Mouse (Mus musculus) myocyte (in vitro differentiated cells): ENCODE results near the gene Aqp8. TPM values are rescaled to one million over a fixed set of nuclear protein-coding genes. Genes with fewer than 3 reads are reported as not detected.

Experiments
- H3K27me3 ChIP-seq: one replicate; pipeline ENCODE4 v1.6.1; 2011; ENCODE audit not compliant: control insufficient read depth, insufficient read depth, insufficient read length
- H3K36me3 ChIP-seq: one replicate; pipeline ENCODE4 v1.6.1; 2011; ENCODE audit not compliant: control insufficient read depth, insufficient read depth
- H3K4me2 ChIP-seq: one replicate; pipeline ENCODE4 v1.6.1; 2011; ENCODE audit warnings: low read depth, control low read depth
- H3K4me3 ChIP-seq: one replicate; pipeline ENCODE4 v1.5.1; 2011; ENCODE audit warnings: mild to moderate bottlenecking, control low read depth, moderate library complexity
- H3K79me2 ChIP-seq: one replicate; pipeline ENCODE4 v1.6.1; 2011; ENCODE audit not compliant: control insufficient read depth, insufficient read depth
- H3ac ChIP-seq: one replicate; pipeline ENCODE4 v1.6.1; 2011; ENCODE audit not compliant: control insufficient read depth, insufficient read length
- CEBPB ChIP-seq: IDR thresholded peaks from 2 replicates; pipeline ENCODE4 v1.6.1; 2011; ENCODE audit warnings: mild to moderate bottlenecking, moderate library complexity; ENCODE audit not compliant: poor library complexity, insufficient read depth, severe bottlenecking
- E2F4 ChIP-seq: IDR thresholded peaks from one replicate; pipeline ENCODE4 v1.6.1; 2011; ENCODE audit warnings: mild to moderate bottlenecking, control low read depth, moderate library complexity; ENCODE audit not compliant: insufficient read depth
- MAX ChIP-seq: IDR thresholded peaks from one replicate; pipeline ENCODE4 v1.6.1; 2011; ENCODE audit warnings: low read depth, mild to moderate bottlenecking, control low read depth
- MYOD1 ChIP-seq, 3 experiments: IDR thresholded peaks; one replicate each; pipeline ENCODE4 v1.6.1; 2011; ENCODE audit warnings: control low read depth in 2 of 3, low read depth in 2 of 3, mild to moderate bottlenecking in 2 of 3, moderate library complexity in 1 of 3; ENCODE audit not compliant: insufficient read length in 2 of 3, control insufficient read depth in 1 of 3
- MYOG ChIP-seq, 3 experiments: IDR thresholded peaks; one replicate each; pipeline ENCODE4 v1.6.1; 2011; ENCODE audit warnings: control low read depth in 2 of 3, low read depth in 2 of 3, mild to moderate bottlenecking in 2 of 3; ENCODE audit not compliant: insufficient read length in 2 of 3, control insufficient read depth in 1 of 3, insufficient read depth in 1 of 3
- POLR2A ChIP-seq: IDR thresholded peaks from one replicate; pipeline ENCODE4 v1.6.1; 2011; ENCODE audit warnings: low read depth, mild to moderate bottlenecking, control low read depth, moderate library complexity; ENCODE audit not compliant: insufficient read length
- POLR2AphosphoS2 ChIP-seq: IDR thresholded peaks from one replicate; pipeline ENCODE4 v1.6.1; 2011; ENCODE audit warnings: low read depth, control low read depth; ENCODE audit not compliant: insufficient read length
- REST ChIP-seq: IDR thresholded peaks from one replicate; pipeline ENCODE4 v1.6.1; 2011; ENCODE audit warnings: mild to moderate bottlenecking, control low read depth, moderate library complexity; ENCODE audit not compliant: insufficient read depth, insufficient read length
- SRF ChIP-seq: IDR thresholded peaks from one replicate; pipeline ENCODE4 v1.6.1; 2011; ENCODE audit warnings: low read depth; ENCODE audit not compliant: control insufficient read depth, insufficient read length
- TCF12 ChIP-seq: IDR thresholded peaks from one replicate; pipeline ENCODE4 v1.6.1; 2011; ENCODE audit warnings: mild to moderate bottlenecking, control low read depth; ENCODE audit not compliant: poor library complexity, insufficient read depth, severe bottlenecking
- TCF3 ChIP-seq: IDR thresholded peaks from one replicate; pipeline ENCODE4 v1.6.1; 2011; ENCODE audit warnings: low read depth, control low read depth; ENCODE audit not compliant: insufficient read length
- USF1 ChIP-seq: IDR thresholded peaks from one replicate; pipeline ENCODE4 v1.6.1; 2011; ENCODE audit warnings: low read depth, mild to moderate bottlenecking, control low read depth, moderate library complexity
- polyA plus RNA-seq: library from polyadenylated mRNA; unstranded; fragments of >200 nt; fragmentation: generic; extraction: Trizol; gene quantifications from one replicate; pipeline ENCODE4 v1.2.1, GENCODE M21; 2012; ENCODE audit warnings: missing spikeins

Gene Aqp8
- polyA plus RNA-seq, 1 experiment = not detected

DNA sequence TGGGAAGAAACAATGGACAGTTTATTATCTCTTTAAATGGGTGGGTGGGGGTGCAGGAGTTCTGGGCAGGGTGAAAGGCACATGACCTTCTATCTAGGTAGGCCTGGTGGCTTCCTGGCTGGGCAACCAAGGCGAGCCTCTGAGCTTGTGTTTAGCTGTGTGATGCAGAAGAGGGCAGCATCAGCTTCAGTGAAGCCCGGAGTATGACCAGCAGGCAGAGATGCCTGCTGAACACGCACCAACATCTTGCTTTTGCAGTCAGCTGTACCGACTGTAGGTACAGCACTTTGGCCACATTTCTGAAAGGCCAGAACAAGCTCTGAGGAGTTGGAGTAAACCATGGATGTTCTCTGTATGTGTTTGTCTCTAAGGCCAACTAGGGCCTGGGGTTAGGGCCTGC lies 1.5 kb downstream of the Aqp8 start:
- H3K79me2 ChIP-seq = no peaks in the 10 kb centered on the region
- H3K4me3 ChIP-seq = no peak overlapping the region
- H3ac ChIP-seq = no peak overlapping the region
- H3K27me3 ChIP-seq = peaks cover 10% of the 10 kb centered on the region
- H3K4me2 ChIP-seq = no peak overlapping the region
- no peaks in the 10 kb centered on the region for H3K36me3 ChIP-seq
- TF ChIP-seq SRF = no peak
- TF ChIP-seq TCF12 = no peak
- TF ChIP-seq CEBPB = no peak
- no peak for TF ChIP-seq MAX
- no peak for TF ChIP-seq TCF3
- no peak for TF ChIP-seq MYOG (IDR thresholded peaks at IDR 0.05; ENCODE audit: control insufficient read depth in 1 of 3, insufficient read depth in 1 of 3, insufficient read length in 2 of 3, low read depth in 2 of 3)
- TF ChIP-seq USF1 = no peak
- TF ChIP-seq REST = no peak
- no peak for TF ChIP-seq E2F4
- TF ChIP-seq MYOD1 (IDR thresholded peaks at IDR 0.05; ENCODE audit: control insufficient read depth in 1 of 3, insufficient read length in 2 of 3, low read depth in 2 of 3) = no peak
- TF ChIP-seq POLR2AphosphoS2 = no peak
- TF ChIP-seq POLR2A = no peak

DNA sequence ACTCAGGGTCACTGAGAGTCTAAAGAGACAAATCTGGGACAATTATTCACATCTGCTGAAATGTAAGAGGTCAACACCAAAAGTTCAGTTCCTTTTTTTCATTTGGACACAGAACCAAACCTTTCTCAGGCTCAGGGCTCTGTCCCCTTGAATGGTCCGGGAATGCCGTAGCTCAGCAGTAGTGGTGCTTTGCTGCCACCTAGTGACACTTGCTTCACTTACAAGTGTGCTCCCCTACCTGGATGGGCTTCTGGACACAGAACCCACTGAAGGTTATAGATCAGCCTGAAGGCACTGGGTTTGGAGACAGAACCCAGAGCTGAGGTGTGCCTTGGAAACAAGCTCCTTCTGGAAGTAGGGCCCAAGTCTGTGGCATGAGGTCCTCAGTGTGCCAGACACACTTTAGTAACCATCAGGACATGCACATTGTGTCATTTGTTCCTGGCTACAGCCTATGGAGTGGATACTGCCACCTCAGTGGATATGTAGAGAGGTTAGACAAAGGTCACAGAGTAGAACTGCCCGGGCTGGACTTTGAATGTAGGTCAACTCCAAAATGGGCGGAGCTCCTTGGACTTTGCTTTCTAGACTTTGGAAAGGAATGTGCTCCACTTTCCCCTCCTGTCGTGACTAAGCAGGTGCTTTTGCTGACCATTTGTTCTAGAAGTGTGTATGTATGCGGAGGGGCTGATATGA lies 3.7 kb downstream of the Aqp8 start:
- H3K4me3 ChIP-seq = no peak overlapping the region
- no peak overlapping the region for H3ac ChIP-seq
- no peak for TF ChIP-seq SRF
- no peak for TF ChIP-seq E2F4
- H3K36me3 ChIP-seq = no peaks in the 10 kb centered on the region
- H3K27me3 ChIP-seq = peaks cover 10% of the 10 kb centered on the region
- no peak overlapping the region for H3K4me2 ChIP-seq
- H3K79me2 ChIP-seq = no peaks in the 10 kb centered on the region

DNA sequence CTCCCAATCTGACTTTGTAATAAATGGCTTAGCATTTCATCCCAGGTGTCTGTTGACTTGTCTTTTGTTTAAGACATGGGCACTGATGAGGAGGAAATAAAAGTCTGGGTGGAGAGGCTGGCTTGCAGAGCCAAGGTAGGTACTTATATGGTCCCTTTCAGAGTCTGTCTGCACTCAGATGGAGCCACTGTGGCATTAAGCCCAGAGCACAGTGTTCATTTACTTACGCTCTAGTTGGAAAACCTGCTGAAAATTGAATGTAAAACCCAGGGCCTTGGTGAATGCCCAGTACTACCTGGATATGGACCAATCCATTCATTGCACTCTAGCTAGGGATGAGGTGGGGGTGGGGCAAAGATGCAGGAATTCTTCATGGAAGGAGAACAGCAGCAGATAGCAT lies 5.9 kb downstream of the Aqp8 start:
- Histone ChIP-seq H3K27me3 (peaks cover 10% of the 10 kb centered on the region), H3K36me3 (no peaks in the 10 kb centered on the region), H3K4me3 (no peak overlapping the region), H3K79me2 (no peaks in the 10 kb centered on the region), H3K4me2 (no peak overlapping the region), H3ac (no peak overlapping the region)
- TF ChIP-seq MYOG (IDR thresholded peaks at IDR 0.05; ENCODE audit: control insufficient read depth in 1 of 3, insufficient read depth in 1 of 3, insufficient read length in 2 of 3, low read depth in 2 of 3) (no peak), MAX (no peak), MYOD1 (IDR thresholded peaks at IDR 0.05; ENCODE audit: control insufficient read depth in 1 of 3, insufficient read length in 2 of 3, low read depth in 2 of 3) (no peak), REST (no peak), POLR2AphosphoS2 (no peak), E2F4 (no peak), CEBPB (no peak), TCF12 (no peak), TCF3 (no peak), POLR2A (no peak), USF1 (no peak), SRF (no peak)

DNA sequence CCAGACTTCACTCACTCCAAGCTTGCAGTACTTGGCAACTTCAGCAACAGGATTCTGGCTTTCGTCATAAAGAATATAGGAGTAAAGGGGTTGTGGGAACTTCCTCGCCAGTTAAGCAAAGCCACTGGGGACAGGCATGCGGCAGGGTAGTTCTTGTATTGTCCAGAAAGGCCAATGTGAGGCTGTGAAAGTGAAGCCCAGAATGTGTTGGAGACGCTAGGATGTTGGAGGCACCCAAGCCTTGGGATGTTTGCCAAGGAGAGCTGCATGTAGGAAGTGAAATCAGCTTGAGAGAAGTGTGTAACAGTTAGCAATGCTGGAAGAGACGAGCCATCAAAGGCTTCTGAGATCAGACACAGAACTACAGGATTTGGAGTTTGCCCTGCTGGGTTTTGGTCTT lies 25.6 kb downstream of the Aqp8 start:
- H3K4me3 ChIP-seq = no peak overlapping the region
- no peaks in the 10 kb centered on the region for H3K79me2 ChIP-seq
- H3K36me3 ChIP-seq = no peaks in the 10 kb centered on the region
- TF ChIP-seq MYOD1 (IDR thresholded peaks at IDR 0.05; ENCODE audit: control insufficient read depth in 1 of 3, insufficient read length in 2 of 3, low read depth in 2 of 3) = no peak
- H3ac ChIP-seq = no peak overlapping the region
- no peak overlapping the region for H3K4me2 ChIP-seq
- H3K27me3 ChIP-seq = peaks cover 17% of the 10 kb centered on the region

DNA sequence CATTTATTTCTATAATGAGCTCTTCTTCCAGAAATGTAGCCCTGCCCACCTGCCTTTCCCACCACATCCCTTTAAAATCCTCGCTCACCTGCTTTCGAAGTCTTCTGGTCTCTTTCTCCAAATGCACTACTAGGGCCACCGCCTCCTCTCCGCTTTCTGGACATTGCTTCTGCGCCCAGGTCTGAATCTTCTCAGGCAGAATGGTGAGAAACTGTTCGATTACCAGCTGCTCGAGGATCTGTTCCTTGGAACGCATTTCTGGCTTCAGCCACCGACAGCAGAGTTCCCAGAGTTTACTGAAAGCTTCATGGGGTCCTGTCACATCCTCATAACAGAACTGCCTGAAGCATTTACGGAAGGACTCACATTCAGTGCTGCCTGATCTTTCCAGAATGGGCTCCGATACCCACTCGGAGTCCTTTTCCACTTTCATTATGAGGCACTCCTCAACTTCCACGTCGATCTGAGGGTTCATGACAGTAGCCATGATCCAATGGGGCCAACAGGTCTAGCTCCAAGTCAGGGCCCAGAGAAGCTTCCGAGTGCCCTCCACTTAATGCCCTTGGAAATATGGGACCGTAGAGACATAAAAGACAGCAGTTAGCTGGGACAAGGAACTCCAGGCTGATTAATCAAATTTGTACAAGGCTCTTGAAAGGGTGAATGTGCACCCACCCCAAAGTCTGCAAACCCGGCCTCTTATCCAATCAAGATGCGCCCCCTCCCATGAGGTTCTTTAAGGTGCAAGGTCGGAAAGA lies 37.6 kb downstream of the Aqp8 start:
- no peak for TF ChIP-seq USF1
- no peak for TF ChIP-seq TCF3
- TF ChIP-seq MAX = no peak
- no peak for TF ChIP-seq POLR2A
- no peak for TF ChIP-seq SRF
- no peak for TF ChIP-seq MYOD1 (IDR thresholded peaks at IDR 0.05; ENCODE audit: control insufficient read depth in 1 of 3, insufficient read length in 2 of 3, low read depth in 2 of 3)
- TF ChIP-seq POLR2AphosphoS2 = no peak
- TF ChIP-seq MYOG (IDR thresholded peaks at IDR 0.05; ENCODE audit: control insufficient read depth in 1 of 3, insufficient read depth in 1 of 3, insufficient read length in 2 of 3, low read depth in 2 of 3) = no peak
- no peak for TF ChIP-seq REST
- no peak for TF ChIP-seq E2F4
- Histone ChIP-seq H3K27me3 (peaks cover 6% of the 10 kb centered on the region), H3K36me3 (no peaks in the 10 kb centered on the region), H3K4me2 (no peak overlapping the region), H3K79me2 (no peaks in the 10 kb centered on the region), H3ac (no peak overlapping the region), H3K4me3 (no peak overlapping the region)
